Mouse (Mus musculus) embryonic facial prominence, embryonic 10.5 days (tissue): ENCODE results near the gene Slc3a1. TPM values are rescaled to one million over a fixed set of nuclear protein-coding genes. Genes with fewer than 3 reads are reported as not detected.

Experiments used
- DNase-seq: peaks from one replicate; pipeline ENCODE4 v3.0.0-alpha.2; 2017; ENCODE audit warnings: low spot score
- H3K27ac ChIP-seq: fragments of 300-500 bp; sonication (generic); replicated peaks from 2 replicates; pipeline ENCODE4 v1.5.1; 2016; ENCODE audit warnings: mild to moderate bottlenecking
- H3K27me3 ChIP-seq: fragments of 300-500 bp; sonication (generic); replicated peaks from 2 replicates; pipeline ENCODE4 v1.6.1; 2016; ENCODE audit warnings: low read depth, mild to moderate bottlenecking; ENCODE audit not compliant: poor library complexity, severe bottlenecking
- H3K36me3 ChIP-seq: fragments of 300-500 bp; sonication (generic); replicated peaks from 2 replicates; pipeline ENCODE4 v1.6.1; 2016; ENCODE audit warnings: mild to moderate bottlenecking, moderate library complexity
- H3K4me1 ChIP-seq: fragments of 300-500 bp; sonication (generic); 2 replicates; pipeline ENCODE4 v1.6.1; 2016
- H3K4me3 ChIP-seq: fragments of 300-500 bp; sonication (generic); 2 replicates; pipeline ENCODE4 v1.5.1; 2016; ENCODE audit warnings: mild to moderate bottlenecking, moderate library complexity
- H3K9me3 ChIP-seq: fragments of 300-500 bp; sonication (generic); 2 replicates; pipeline ENCODE4 v1.6.1; 2016; ENCODE audit warnings: mild to moderate bottlenecking
- WGBS: fragments of 180-500 bp; shearing (Covaris S2); methylation state at CpG from one replicate; pipeline ENCODE4 v1.1.7; 2016; 5-methylcytosine and 5-hydroxymethylcytosine counted together
- polyA plus RNA-seq: library from polyadenylated mRNA; unstranded; fragments of >200 nt; fragmentation: Nextera tagmentation; extraction: Ambion mirVana; gene quantifications from 2 replicates; pipeline ENCODE4 v1.2.1, GENCODE M21; 2016

Gene Slc3a1
- 0.39 and 0.41 TPM in 2 replicates for polyA plus RNA-seq

GRCm38 (mm10) chr17:85028093-85028739, at the start of gene Slc3a1:
Gene Slc3a1, plus strand, starts transcription at chr17:85028376.
- H3K27ac ChIP-seq = no peak within 1 kb of the TSS
- no peaks in the 10 kb centered on the region for H3K9me3 ChIP-seq
- H3K27me3 ChIP-seq = no peaks in the 10 kb centered on the region
- H3K4me3 ChIP-seq = no peak within 1 kb of the TSS
- peaks cover 2% of the 10 kb centered on the region; the same call in 1 of the 2 replicates for H3K4me1 ChIP-seq
- DNase-seq = no peak
- peaks cover 8% of the 10 kb centered on the region; the same call in 1 of the 2 replicates for H3K36me3 ChIP-seq
- WGBS = 93% methylated on average over 20 of the region's 20 CpGs

- 83% methylated on average over 1 of the region's 1 CpGs for WGBS
- DNase-seq = no peak
- Histone ChIP-seq H3K4me3 (no peak overlapping the region), H3K36me3 (peaks cover 34% of the 10 kb centered on the region), H3K4me1 (peaks cover 10% of the 10 kb centered on the region), H3K9me3 (peaks cover 6% of the 10 kb centered on the region; the same call in 1 of the 2 replicates), H3K27ac (no peak overlapping the region), H3K27me3 (no peaks in the 10 kb centered on the region)
Observed at GRCm38 (mm10) chr17:84981721-84982120, 46.5 kb upstream of the Slc3a1 start.

DNA sequence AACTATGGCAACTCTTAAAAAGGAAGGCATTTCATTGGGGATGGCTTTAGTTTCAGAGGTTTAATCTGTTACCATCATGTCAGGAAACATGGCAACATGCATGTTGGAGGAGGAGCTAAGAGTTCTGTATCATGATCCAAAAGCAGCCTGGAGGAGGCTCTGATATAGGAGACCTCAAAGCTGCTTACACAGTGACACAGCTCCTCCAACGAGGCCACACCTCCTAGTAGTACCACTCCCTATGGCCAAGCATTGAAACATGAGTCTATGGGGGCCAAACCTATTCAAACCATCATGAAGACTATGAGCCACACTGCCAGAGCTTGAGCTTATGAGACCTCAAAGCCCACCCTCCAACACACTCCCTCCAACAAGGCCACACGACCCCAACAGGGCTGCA, 45.4 kb upstream of the Slc3a1 start:
- Histone ChIP-seq H3K36me3 (peaks cover 26% of the 10 kb centered on the region), H3K4me3 (no peak overlapping the region), H3K27ac (no peak overlapping the region), H3K9me3 (no peaks in the 10 kb centered on the region), H3K4me1 (peaks cover 14% of the 10 kb centered on the region), H3K27me3 (no peaks in the 10 kb centered on the region)
- 80% methylated on average over 2 of the region's 2 CpGs for WGBS
- no peak for DNase-seq

DNA sequence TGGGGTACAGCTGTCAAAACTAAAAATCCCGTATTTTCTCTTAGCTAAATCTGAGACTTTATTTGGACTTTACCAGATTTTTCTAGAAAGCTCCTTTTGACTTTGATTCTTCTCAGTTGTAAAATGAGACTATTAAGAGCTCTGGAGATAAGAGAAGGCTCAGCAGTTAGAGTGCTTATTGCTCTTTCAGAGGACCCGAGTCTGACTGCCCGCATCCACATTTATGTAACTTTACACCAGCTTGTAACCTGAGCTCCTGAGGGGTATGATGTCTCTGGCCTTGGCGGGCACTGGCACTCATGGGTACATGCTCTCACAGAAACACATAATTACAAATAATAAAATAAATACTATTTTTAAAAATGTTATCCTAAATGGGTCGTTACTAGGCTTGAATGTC, 41.8 kb upstream of the Slc3a1 start:
- Histone ChIP-seq H3K36me3 (peaks cover 15% of the 10 kb centered on the region), H3K4me3 (no peak overlapping the region), H3K4me1 (peaks cover 14% of the 10 kb centered on the region), H3K9me3 (no peaks in the 10 kb centered on the region), H3K27me3 (no peaks in the 10 kb centered on the region), H3K27ac (no peak overlapping the region)
- DNase-seq = peak; percentile 20
- WGBS = 55% methylated on average over 5 of the region's 5 CpGs

DNA sequence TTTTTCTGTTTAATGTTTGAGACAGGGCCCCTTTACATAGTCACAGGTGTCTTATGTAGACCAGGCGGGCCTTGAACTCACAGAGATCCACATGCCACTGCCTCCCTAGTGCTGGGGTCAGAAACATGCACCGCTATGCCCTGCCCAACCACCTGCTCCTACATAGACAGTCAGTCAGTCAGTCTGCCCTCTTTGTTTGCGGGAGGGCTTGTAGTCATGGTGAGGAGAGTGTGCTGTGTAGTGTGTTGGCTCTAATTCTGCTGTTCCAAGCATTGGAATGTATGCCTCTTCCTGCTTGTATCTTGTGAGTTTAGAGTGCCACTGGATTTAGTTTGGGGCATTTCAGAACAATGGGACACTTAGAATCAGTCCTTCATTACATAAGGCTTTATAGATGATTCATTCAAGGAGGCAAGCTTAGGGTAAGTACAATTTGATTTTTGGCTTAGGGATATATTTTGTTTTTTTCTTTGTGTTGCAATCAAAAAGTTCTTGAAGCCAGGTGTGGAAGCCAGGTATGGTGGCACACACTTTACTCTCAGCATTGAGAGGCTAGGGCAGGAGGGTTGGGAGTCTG, 40.3 kb upstream of the Slc3a1 start:
- Histone ChIP-seq H3K36me3 (peaks cover 13% of the 10 kb centered on the region), H3K4me1 (peaks cover 14% of the 10 kb centered on the region), H3K4me3 (no peak overlapping the region), H3K27me3 (no peaks in the 10 kb centered on the region), H3K27ac (no peak overlapping the region), H3K9me3 (no peaks in the 10 kb centered on the region)
- no peak for DNase-seq
- WGBS = 89% methylated on average over 3 of the region's 3 CpGs

GRCm38 (mm10) chr17:84988514-84988913, 39.7 kb upstream of the Slc3a1 start:
- no peaks in the 10 kb centered on the region for H3K27me3 ChIP-seq
- peaks cover 14% of the 10 kb centered on the region for H3K4me1 ChIP-seq
- H3K4me3 ChIP-seq = no peak overlapping the region
- DNase-seq = no peak
- H3K36me3 ChIP-seq = peaks cover 17% of the 10 kb centered on the region
- H3K27ac ChIP-seq = no peak overlapping the region
- no peaks in the 10 kb centered on the region for H3K9me3 ChIP-seq

DNA sequence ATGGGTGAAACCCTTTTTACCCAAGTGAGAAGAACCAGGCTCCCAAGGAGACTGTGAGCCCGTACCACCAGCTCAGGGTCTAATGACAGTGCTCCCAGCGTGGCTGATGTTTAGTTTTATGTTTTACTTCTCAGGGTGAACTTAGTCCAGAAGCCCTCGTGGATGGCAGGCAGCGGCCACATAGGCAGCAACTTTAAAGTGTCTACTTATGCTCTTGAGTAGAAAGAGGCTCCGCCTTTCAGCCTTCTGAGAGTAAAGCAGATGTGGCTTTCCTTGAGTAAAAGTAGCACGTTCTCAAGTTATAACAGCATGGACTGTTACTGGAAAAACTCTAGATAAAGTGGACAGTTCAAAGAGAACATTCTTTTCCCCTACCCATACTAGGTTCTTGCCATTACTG, 32.3 kb upstream of the Slc3a1 start:
- WGBS = 92% methylated on average over 6 of the region's 6 CpGs
- Histone ChIP-seq H3K27me3 (no peaks in the 10 kb centered on the region), H3K27ac (no peak overlapping the region), H3K4me1 (no peaks in the 10 kb centered on the region), H3K36me3 (peaks cover 59% of the 10 kb centered on the region), H3K4me3 (no peak overlapping the region), H3K9me3 (no peaks in the 10 kb centered on the region)
- no peak for DNase-seq

GRCm38 (mm10) chr17:84997639-84998038, 30.5 kb upstream of the Slc3a1 start:
- Histone ChIP-seq H3K4me1 (no peaks in the 10 kb centered on the region), H3K27me3 (no peaks in the 10 kb centered on the region), H3K27ac (no peak overlapping the region), H3K9me3 (no peaks in the 10 kb centered on the region), H3K36me3 (peaks cover 64% of the 10 kb centered on the region), H3K4me3 (no peak overlapping the region)
- WGBS = 86% methylated on average over 1 of the region's 1 CpGs
- DNase-seq = no peak

DNA sequence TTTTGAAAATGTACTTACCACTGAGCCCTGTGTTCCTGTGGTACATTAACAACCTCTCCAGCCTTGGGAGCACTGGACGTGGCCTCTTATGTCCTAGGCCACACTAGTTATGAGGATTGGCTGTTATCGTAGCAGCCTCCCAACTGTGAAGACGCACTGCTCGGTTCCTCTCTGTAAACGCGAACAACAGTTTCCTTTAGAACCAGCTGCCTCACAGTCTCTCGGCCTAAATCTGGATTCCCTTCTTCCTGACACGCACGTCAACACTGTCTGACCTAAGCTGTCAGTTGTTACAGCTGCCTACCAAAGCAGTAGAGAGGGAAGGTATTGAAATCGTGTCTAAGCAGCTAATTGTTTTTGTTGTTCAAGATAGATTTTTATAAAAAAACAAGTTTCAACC, 28.5 kb upstream of the Slc3a1 start:
- no peaks in the 10 kb centered on the region for H3K4me1 ChIP-seq
- no peaks in the 10 kb centered on the region for H3K9me3 ChIP-seq
- H3K4me3 ChIP-seq = no peak overlapping the region
- 88% methylated on average over 10 of the region's 10 CpGs for WGBS
- no peaks in the 10 kb centered on the region for H3K27me3 ChIP-seq
- peaks cover 61% of the 10 kb centered on the region for H3K36me3 ChIP-seq
- DNase-seq = no peak
- H3K27ac ChIP-seq = no peak overlapping the region

DNA sequence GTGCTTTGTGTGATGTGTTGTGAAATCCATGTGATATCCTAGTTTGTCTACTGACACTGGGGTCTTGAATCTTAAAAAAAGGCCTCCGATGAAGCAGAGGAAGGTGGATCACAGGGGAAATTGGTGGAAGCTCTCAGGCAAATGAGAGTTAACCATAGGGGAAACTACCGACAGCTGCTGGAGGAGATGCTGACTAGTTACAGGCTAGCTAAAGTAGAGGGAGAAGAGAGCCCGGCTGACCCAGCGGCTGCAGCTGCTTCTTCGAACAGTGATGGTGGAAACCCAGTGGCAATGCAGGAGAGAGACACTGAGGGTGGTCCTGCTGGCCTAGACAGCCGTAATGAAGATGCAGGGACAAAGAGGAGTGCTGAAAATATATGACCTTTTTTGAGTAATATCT, 14.7 kb upstream of the Slc3a1 start:
- no peak for DNase-seq
- 87% methylated on average over 6 of the region's 6 CpGs for WGBS
- H3K9me3 ChIP-seq = no peaks in the 10 kb centered on the region
- no peak overlapping the region for H3K4me3 ChIP-seq
- H3K27ac ChIP-seq = no peak overlapping the region
- H3K36me3 ChIP-seq = peaks cover 36% of the 10 kb centered on the region
- no peaks in the 10 kb centered on the region for H3K4me1 ChIP-seq
- H3K27me3 ChIP-seq = no peaks in the 10 kb centered on the region

GRCm38 (mm10) chr17:85014632-85015031, 13.5 kb upstream of the Slc3a1 start:
- 93% methylated on average over 3 of the region's 3 CpGs for WGBS
- Histone ChIP-seq H3K36me3 (peaks cover 36% of the 10 kb centered on the region), H3K4me3 (no peak overlapping the region), H3K4me1 (no peaks in the 10 kb centered on the region), H3K9me3 (no peaks in the 10 kb centered on the region), H3K27ac (no peak overlapping the region), H3K27me3 (no peaks in the 10 kb centered on the region)
- no peak for DNase-seq

DNA sequence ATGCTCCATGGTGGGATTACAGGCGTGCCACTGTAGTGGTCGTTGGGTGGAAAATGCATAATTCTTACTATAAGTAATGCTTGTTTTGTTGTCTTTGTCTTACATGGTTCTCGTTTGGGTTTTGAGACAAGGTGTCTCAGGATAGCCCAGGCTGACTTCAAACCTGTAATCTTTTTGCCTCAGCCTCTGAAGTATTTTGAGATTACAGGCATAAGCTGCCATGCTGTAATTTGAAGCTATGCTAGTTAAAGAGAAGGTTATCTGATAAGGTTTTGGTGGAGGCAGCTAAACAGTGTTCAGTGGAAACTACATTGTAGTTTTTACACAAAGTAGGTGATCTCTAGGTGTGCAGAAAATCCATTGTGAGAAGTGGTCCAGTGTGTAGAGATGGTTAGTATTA, 9.8 kb upstream of the Slc3a1 start:
- no peak for DNase-seq
- Histone ChIP-seq H3K4me3 (no peak overlapping the region), H3K27me3 (no peaks in the 10 kb centered on the region), H3K4me1 (no peaks in the 10 kb centered on the region), H3K36me3 (peaks cover 7% of the 10 kb centered on the region; the same call in 1 of the 2 replicates), H3K27ac (no peak overlapping the region), H3K9me3 (no peaks in the 10 kb centered on the region)
- WGBS = 86% methylated on average over 3 of the region's 3 CpGs

DNA sequence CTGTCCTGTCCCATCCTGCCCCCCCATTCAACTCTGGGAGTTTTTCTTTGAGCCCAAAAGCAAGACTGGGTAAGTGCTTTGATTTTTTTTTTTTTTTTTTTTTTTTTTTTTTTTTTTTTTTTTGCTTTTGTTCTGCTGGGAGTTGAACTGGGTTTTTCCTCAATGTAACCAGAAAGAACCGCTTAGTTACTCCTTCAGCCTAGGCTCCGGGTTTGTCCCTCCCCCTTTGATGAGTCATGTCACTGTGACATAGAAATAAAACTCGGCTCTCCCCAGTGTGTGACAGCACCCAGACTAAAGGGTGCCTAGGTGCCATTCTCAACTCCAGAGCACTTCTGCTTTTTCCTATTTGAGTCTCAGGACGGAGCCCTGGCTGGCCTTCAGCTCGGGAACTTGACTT, 9.4 kb upstream of the Slc3a1 start:
- H3K4me3 ChIP-seq = no peak overlapping the region

More for the DNA sequence above, 9.4 kb upstream of the Slc3a1 start:
- Histone ChIP-seq H3K27ac (no peak overlapping the region), H3K27me3 (no peaks in the 10 kb centered on the region), H3K36me3 (peaks cover 4% of the 10 kb centered on the region; the same call in 1 of the 2 replicates), H3K9me3 (no peaks in the 10 kb centered on the region), H3K4me1 (peaks cover under 1% of the 10 kb centered on the region; the same call in 1 of the 2 replicates)
- DNase-seq = no peak
- 86% methylated on average over 5 of the region's 5 CpGs for WGBS
